Mouse (Mus musculus) embryonic facial prominence, embryonic 13.5 days (tissue): ENCODE data around the gene Catsper3. TPM values are rescaled to one million over a fixed set of nuclear protein-coding genes. Genes with fewer than 3 reads are reported as not detected.

Experiments
- ATAC-seq: fragments of 200-750 bp; cut with Nextera tagmentation; 2 replicates; pipeline ENCODE4 v1.8.0; 2017; ENCODE audit warnings: low read depth; ENCODE audit not compliant: insufficient number of reproducible peaks, insufficient read depth, low FRiP score, low TSS enrichment
- H3K27ac ChIP-seq: fragments of 300-500 bp; sonication (generic); 2 replicates; pipeline ENCODE4 v1.5.1; 2015; ENCODE audit warnings: moderate library complexity, mild to moderate bottlenecking, inconsistent platforms
- H3K27me3 ChIP-seq: fragments of 300-500 bp; sonication (generic); 2 replicates; pipeline ENCODE4 v1.6.1; 2015; ENCODE audit warnings: mild to moderate bottlenecking, inconsistent platforms
- H3K36me3 ChIP-seq: fragments of 300-500 bp; sonication (generic); 2 replicates; pipeline ENCODE4 v1.6.1; 2015; ENCODE audit warnings: mild to moderate bottlenecking, inconsistent platforms
- H3K4me1 ChIP-seq: fragments of 300-500 bp; sonication (generic); 2 replicates; pipeline ENCODE4 v1.6.1; 2015; ENCODE audit warnings: inconsistent platforms
- H3K4me2 ChIP-seq: fragments of 300-500 bp; sonication (generic); 2 replicates; pipeline ENCODE4 v1.6.1; 2015; ENCODE audit warnings: moderate library complexity, mild to moderate bottlenecking, inconsistent platforms
- H3K4me3 ChIP-seq: fragments of 300-500 bp; sonication (generic); 2 replicates; pipeline ENCODE4 v1.5.1; 2015; ENCODE audit warnings: mild to moderate bottlenecking, inconsistent platforms
- H3K9ac ChIP-seq: fragments of 300-500 bp; sonication (generic); 2 replicates; pipeline ENCODE4 v1.6.1; 2015; ENCODE audit warnings: mild to moderate bottlenecking, inconsistent platforms
- H3K9me3 ChIP-seq: fragments of 300-500 bp; sonication (generic); 2 replicates; pipeline ENCODE4 v1.6.1; 2016; ENCODE audit warnings: inconsistent platforms
- WGBS: fragments of 180-500 bp; shearing (Covaris S2); methylation state at CpG from one replicate; pipeline ENCODE4 v1.1.7; 2015; ENCODE audit warnings: mixed read lengths; 5-methylcytosine and 5-hydroxymethylcytosine counted together
- polyA plus RNA-seq: library from polyadenylated mRNA; unstranded; fragments of >200 nt; fragmentation: Nextera tagmentation; extraction: Ambion mirVana; gene quantifications from 2 replicates; pipeline ENCODE4 v1.2.1, GENCODE M21; 2015

The Catsper3 gene
- polyA plus RNA-seq, 1 experiment from 2014 or later, result not detected

- H3K27ac ChIP-seq, result peak overlapping the region; percentile 68
- peak overlapping the region; percentile 52 for H3K4me3 ChIP-seq
- H3K9me3 ChIP-seq, result no peaks in the 10 kb centered on the region
- peaks cover 91% of the 10 kb centered on the region for H3K27me3 ChIP-seq
- H3K4me2 ChIP-seq, result peak overlapping the region; percentile 56
- H3K9ac ChIP-seq, result peak overlapping the region; percentile 75
- no peaks in the 10 kb centered on the region for H3K36me3 ChIP-seq
- peaks cover 44% of the 10 kb centered on the region for H3K4me1 ChIP-seq
- 8% methylated on average over 13 of the region's 13 CpGs for WGBS
- no peak for ATAC-seq
Observed at GRCm38 (mm10) chr13:55826796-55827678, 42.7 kb downstream of the Catsper3 start.

- Histone ChIP-seq H3K4me1 (peaks cover 46% of the 10 kb centered on the region), H3K27me3 (peaks cover 91% of the 10 kb centered on the region), H3K9ac (peak overlapping the region; percentile 75), H3K4me3 (peak overlapping the region; percentile 52), H3K36me3 (no peaks in the 10 kb centered on the region), H3K9me3 (no peaks in the 10 kb centered on the region), H3K4me2 (peak overlapping the region; percentile 54), H3K27ac (peak overlapping the region; percentile 68)
- 7% methylated on average over 6 of the region's 6 CpGs for WGBS
- ATAC-seq, result no peak
Observed at GRCm38 (mm10) chr13:55827679-55828140, 43.3 kb downstream of the Catsper3 start.

- Histone ChIP-seq H3K27ac (peak overlapping the region; percentile 68), H3K36me3 (no peaks in the 10 kb centered on the region), H3K4me2 (peak overlapping the region; percentile 54), H3K4me3 (peak overlapping the region; percentile 52), H3K9ac (peak overlapping the region; percentile 75), H3K9me3 (no peaks in the 10 kb centered on the region), H3K27me3 (peaks cover 91% of the 10 kb centered on the region), H3K4me1 (peaks cover 46% of the 10 kb centered on the region)
- ATAC-seq, result no peak
- WGBS, result 3% methylated on average over 50 of the region's 50 CpGs
Observed at GRCm38 (mm10) chr13:55828141-55829017, 44.0 kb downstream of the Catsper3 start.

GRCm38 (mm10) chr13:55829018-55829655 lies 44.8 kb downstream of the Catsper3 start:
- 6% methylated on average over 12 of the region's 12 CpGs for WGBS
- ATAC-seq, result no peak
- Histone ChIP-seq H3K9me3 (no peaks in the 10 kb centered on the region), H3K4me3 (peak overlapping the region; percentile 52), H3K4me1 (peaks cover 41% of the 10 kb centered on the region), H3K36me3 (no peaks in the 10 kb centered on the region), H3K9ac (peak overlapping the region; percentile 75), H3K27me3 (peaks cover 91% of the 10 kb centered on the region), H3K4me2 (peak overlapping the region; percentile 54), H3K27ac (peak overlapping the region; percentile 68)

GRCm38 (mm10) chr13:55830081-55830832 lies 45.9 kb downstream of the Catsper3 start:
- Histone ChIP-seq H3K4me3 (peak overlapping the region; percentile 52), H3K27me3 (peaks cover 91% of the 10 kb centered on the region), H3K9ac (peak overlapping the region; percentile 78), H3K36me3 (no peaks in the 10 kb centered on the region), H3K27ac (peak overlapping the region; percentile 86), H3K9me3 (no peaks in the 10 kb centered on the region), H3K4me1 (peaks cover 32% of the 10 kb centered on the region), H3K4me2 (peak overlapping the region; percentile 60)
- ATAC-seq, result no peak
- under 1% methylated on average over 48 of the region's 48 CpGs for WGBS

GRCm38 (mm10) chr13:55830833-55831721 lies 46.7 kb downstream of the Catsper3 start:
- peak overlapping the region; percentile 78 for H3K9ac ChIP-seq
- peak; percentile 67 for ATAC-seq
- H3K4me2 ChIP-seq, result peak overlapping the region; percentile 60
- H3K9me3 ChIP-seq, result no peaks in the 10 kb centered on the region
- H3K27me3 ChIP-seq, result peaks cover 91% of the 10 kb centered on the region
- peak overlapping the region; percentile 86 for H3K27ac ChIP-seq
- WGBS, result under 1% methylated on average over 60 of the region's 82 CpGs
- peak overlapping the region; percentile 52 for H3K4me3 ChIP-seq
- no peaks in the 10 kb centered on the region for H3K36me3 ChIP-seq
- H3K4me1 ChIP-seq, result peaks cover 33% of the 10 kb centered on the region

GRCm38 (mm10) chr13:55831722-55832160 lies 47.4 kb downstream of the Catsper3 start:
- Histone ChIP-seq H3K27ac (peak overlapping the region; percentile 86), H3K4me3 (peak overlapping the region; percentile 52), H3K4me2 (peak overlapping the region; percentile 60), H3K36me3 (no peaks in the 10 kb centered on the region), H3K9ac (peak overlapping the region; percentile 78), H3K27me3 (peaks cover 93% of the 10 kb centered on the region), H3K9me3 (no peaks in the 10 kb centered on the region), H3K4me1 (peaks cover 32% of the 10 kb centered on the region)
- ATAC-seq, result no peak
- 4% methylated on average over 25 of the region's 25 CpGs for WGBS

GRCm38 (mm10) chr13:55832602-55833001 lies 48.2 kb downstream of the Catsper3 start:
- Histone ChIP-seq H3K4me2 (peak overlapping the region; percentile 60), H3K9ac (peak overlapping the region; percentile 78), H3K4me1 (peaks cover 32% of the 10 kb centered on the region), H3K27ac (peak overlapping the region; percentile 86), H3K9me3 (no peaks in the 10 kb centered on the region), H3K36me3 (no peaks in the 10 kb centered on the region), H3K4me3 (peak overlapping the region; percentile 52; the same call in 1 of the 2 replicates), H3K27me3 (peaks cover 97% of the 10 kb centered on the region)
- ATAC-seq, result no peak
- 50% methylated on average over 1 of the region's 1 CpGs for WGBS

- Histone ChIP-seq H3K9me3 (no peaks in the 10 kb centered on the region), H3K4me1 (peaks cover 32% of the 10 kb centered on the region), H3K36me3 (no peaks in the 10 kb centered on the region), H3K27me3 (peaks cover 97% of the 10 kb centered on the region), H3K4me2 (peak overlapping the region; percentile 60), H3K4me3 (peak overlapping the region; percentile 28), H3K9ac (peak overlapping the region; percentile 78), H3K27ac (peak overlapping the region; percentile 0; the same call in 1 of the 2 replicates)
- no peak for ATAC-seq
- WGBS, result 4% methylated on average over 7 of the region's 7 CpGs
Observed at GRCm38 (mm10) chr13:55833921-55834320, 49.6 kb downstream of the Catsper3 start.

- peak overlapping the region; percentile 43 for H3K4me3 ChIP-seq
- peak overlapping the region; percentile 60 for H3K4me2 ChIP-seq
- H3K9ac ChIP-seq, result peak overlapping the region; percentile 78
- H3K27me3 ChIP-seq, result peaks cover 100% of the 10 kb centered on the region
- no peaks in the 10 kb centered on the region for H3K36me3 ChIP-seq
- H3K27ac ChIP-seq, result peak overlapping the region; percentile 23; the same call in 1 of the 2 replicates
- WGBS, result 6% methylated on average over 5 of the region's 5 CpGs
- H3K9me3 ChIP-seq, result no peaks in the 10 kb centered on the region
- no peak for ATAC-seq
- peaks cover 37% of the 10 kb centered on the region for H3K4me1 ChIP-seq
Observed at GRCm38 (mm10) chr13:55834667-55835066, 50.3 kb downstream of the Catsper3 start.
